Mouse (Mus musculus) ES-E14 (cell line): ENCODE measurements around the gene Dync2h1. TPM values are rescaled to one million over a fixed set of nuclear protein-coding genes. Genes with fewer than 3 reads are reported as not detected.

Source experiments
- DNase-seq: peaks from one replicate; pipeline ENCODE4 v3.0.0-alpha.2; 2013; ENCODE audit warnings: low read depth, low spot score
- H3K27ac ChIP-seq: 2 replicates; pipeline ENCODE4 v1.5.1; 2012; ENCODE audit warnings: low read depth, mild to moderate bottlenecking, low read length, moderate library complexity, mixed read lengths; ENCODE audit not compliant: poor library complexity, insufficient read depth, severe bottlenecking
- H3K36me3 ChIP-seq: 2 replicates; pipeline ENCODE4 v1.6.1; 2012; ENCODE audit warnings: mild to moderate bottlenecking, low read length, moderate library complexity, mixed read lengths; ENCODE audit not compliant: control insufficient read depth, poor library complexity, insufficient read depth, severe bottlenecking
- H3K4me1 ChIP-seq, 2 experiments: fragments of 150-350 bp in 1 of 2; sonication (generic) in 1 of 2; 2 replicates each; pipeline ENCODE4 v1.6.1; 2012; ENCODE audit warnings: low read length in 2 of 2, mild to moderate bottlenecking in 1 of 2, mixed read lengths in 1 of 2; ENCODE audit not compliant: control insufficient read depth in 2 of 2, insufficient read depth in 2 of 2, poor library complexity in 1 of 2
- H3K4me3 ChIP-seq, 2 experiments: fragments of 150-350 bp in 1 of 2; sonication (generic) in 1 of 2; 2 replicates each; pipeline ENCODE4 v1.5.1; 2012; ENCODE audit warnings: low read length in 2 of 2, low read depth in 1 of 2, mild to moderate bottlenecking in 1 of 2, mixed read lengths in 1 of 2; ENCODE audit not compliant: insufficient read depth in 1 of 2, poor library complexity in 1 of 2, severe bottlenecking in 1 of 2
- H3K9ac ChIP-seq: 2 replicates; pipeline ENCODE4 v1.6.1; 2012; ENCODE audit warnings: low read depth, mild to moderate bottlenecking, low read length, mixed read lengths; ENCODE audit not compliant: poor library complexity, insufficient read depth, severe bottlenecking
- H3K9me3 ChIP-seq: fragments of 150-350 bp; sonication (generic); 2 replicates; pipeline ENCODE4 v1.6.1; 2012; ENCODE audit warnings: low read depth, mild to moderate bottlenecking, low read length; ENCODE audit not compliant: control insufficient read depth, insufficient read depth
- CHD2 ChIP-seq: IDR thresholded peaks from 2 replicates; pipeline ENCODE4 v1.6.1; 2014; ENCODE audit warnings: mild to moderate bottlenecking, low read depth, low read length, inconsistent platforms
- HCFC1 ChIP-seq: IDR thresholded peaks from 2 replicates; pipeline ENCODE4 v1.6.1; 2012; ENCODE audit warnings: low read length, inconsistent platforms, borderline replicate concordance; ENCODE audit not compliant: insufficient read depth
- MAFK ChIP-seq: IDR thresholded peaks from 2 replicates; pipeline ENCODE4 v1.6.1; 2014; ENCODE audit warnings: mild to moderate bottlenecking, low read depth, low read length, inconsistent platforms; ENCODE audit not compliant: insufficient read depth
- ZC3H11A ChIP-seq: IDR thresholded peaks from 2 replicates; pipeline ENCODE4 v1.6.1; 2012; ENCODE audit warnings: low read depth, mild to moderate bottlenecking, inconsistent platforms, low read length, borderline replicate concordance
- ZNF384 ChIP-seq: IDR thresholded peaks from 2 replicates; pipeline ENCODE4 v1.6.1; 2012; ENCODE audit warnings: low read depth, low read length, inconsistent platforms
- in situ Hi-C, 2 experiments: fragments of 600-800 bp; cut with MboI; formaldehyde crosslinking; loops; one replicate each; pipeline ENCODE4 v1.15.1; 2025; ENCODE audit warnings: low sequenced_read_pairs in 2 of 2, inconsistent platforms in 1 of 2; ENCODE audit not compliant: unreplicated experiment in 2 of 2
- total RNA-seq: library from RNA; depleted of rRNA; stranded (reverse); fragments of 300-350 nt; gene quantifications from 2 replicates; pipeline ENCODE4 v1.2.3, GENCODE M21; 2012

Gene Dync2h1
- total RNA-seq, 1 experiment = 7.0 TPM

DNA sequence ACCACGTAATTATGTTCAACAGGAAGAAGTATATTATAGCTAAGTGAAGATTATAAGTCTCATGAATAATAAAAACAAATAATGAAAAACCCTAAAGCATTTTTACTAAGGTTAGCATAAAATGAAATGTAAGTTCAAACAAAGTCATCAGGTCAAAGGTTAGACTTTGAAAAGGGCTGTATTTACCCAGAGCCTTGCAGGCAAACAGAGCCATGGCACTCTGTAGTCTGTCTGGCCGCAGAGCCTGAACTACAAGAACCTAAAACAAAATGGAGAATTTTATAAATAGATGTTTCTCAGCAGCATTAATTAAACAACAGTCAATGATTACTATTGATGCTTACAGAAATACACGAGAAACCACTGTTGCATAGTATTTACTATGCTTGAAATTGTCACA, 174.5 kb downstream of the Dync2h1 start:
- no peaks in the 10 kb centered on the region for H3K9me3 ChIP-seq
- no peak overlapping the region for H3K27ac ChIP-seq
- TF ChIP-seq ZC3H11A (no peak), ZNF384 (no peak), MAFK (no peak), HCFC1 (no peak), CHD2 (no peak)
- H3K9ac ChIP-seq = no peak overlapping the region
- H3K4me1 ChIP-seq = no peaks in the 10 kb centered on the region
- DNase-seq = no peak
- H3K4me3 ChIP-seq = no peak overlapping the region
- no peaks in the 10 kb centered on the region for H3K36me3 ChIP-seq
- in situ Hi-C loops = no loop called here

DNA sequence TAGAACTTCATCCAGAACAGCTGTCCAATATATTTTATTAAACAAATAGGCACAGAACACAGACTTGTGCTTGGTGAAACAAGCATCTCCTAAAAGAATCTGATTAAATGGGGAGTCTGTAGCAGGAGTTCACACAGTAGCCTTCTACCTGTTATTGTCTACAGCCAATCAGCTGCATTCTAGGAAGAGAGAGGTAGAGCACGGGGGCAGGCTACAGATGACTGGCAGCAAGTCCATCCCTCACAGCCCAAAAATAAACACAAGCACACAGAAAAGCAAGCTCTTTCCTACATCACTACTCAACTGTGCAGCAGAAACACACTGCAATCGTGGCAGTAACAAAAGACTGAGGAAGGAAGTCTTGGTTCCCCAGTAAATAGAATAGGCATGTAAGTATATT, 189.4 kb downstream of the Dync2h1 start:
- TF ChIP-seq HCFC1 (no peak), ZNF384 (no peak), MAFK (no peak), CHD2 (no peak), ZC3H11A (no peak)
- no peak overlapping the region for H3K9ac ChIP-seq
- in situ Hi-C loops = no loop called here
- H3K9me3 ChIP-seq = no peaks in the 10 kb centered on the region
- no peak overlapping the region for H3K4me3 ChIP-seq
- H3K27ac ChIP-seq = no peak overlapping the region
- no peak for DNase-seq
- no peaks in the 10 kb centered on the region for H3K4me1 ChIP-seq
- no peaks in the 10 kb centered on the region for H3K36me3 ChIP-seq

DNA sequence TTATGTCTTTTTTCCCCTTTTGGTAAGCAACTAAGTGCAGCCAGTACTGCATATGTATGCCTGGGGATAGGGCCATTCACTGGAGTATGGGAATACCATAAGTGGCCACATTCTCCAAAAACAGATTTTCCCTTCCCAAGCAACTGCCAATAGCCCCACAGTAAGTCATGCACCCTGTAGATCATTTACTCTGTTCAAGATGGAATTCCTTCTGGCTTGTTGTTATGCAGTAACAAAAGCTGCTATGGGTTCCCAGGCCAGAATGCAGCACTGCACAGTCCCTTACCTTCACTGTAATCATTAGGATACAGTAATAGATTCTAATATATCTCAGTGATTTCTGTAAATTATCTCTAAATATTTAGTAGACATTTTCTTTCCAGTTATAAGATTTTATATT, 190.0 kb downstream of the Dync2h1 start:
- Histone ChIP-seq H3K9me3 (no peaks in the 10 kb centered on the region), H3K36me3 (no peaks in the 10 kb centered on the region), H3K27ac (no peak overlapping the region), H3K4me3 (no peak overlapping the region), H3K4me1 (no peaks in the 10 kb centered on the region), H3K9ac (no peak overlapping the region)
- DNase-seq = no peak
- TF ChIP-seq MAFK (no peak), ZC3H11A (no peak), HCFC1 (no peak)
- in situ Hi-C loops = no loop called here

DNA sequence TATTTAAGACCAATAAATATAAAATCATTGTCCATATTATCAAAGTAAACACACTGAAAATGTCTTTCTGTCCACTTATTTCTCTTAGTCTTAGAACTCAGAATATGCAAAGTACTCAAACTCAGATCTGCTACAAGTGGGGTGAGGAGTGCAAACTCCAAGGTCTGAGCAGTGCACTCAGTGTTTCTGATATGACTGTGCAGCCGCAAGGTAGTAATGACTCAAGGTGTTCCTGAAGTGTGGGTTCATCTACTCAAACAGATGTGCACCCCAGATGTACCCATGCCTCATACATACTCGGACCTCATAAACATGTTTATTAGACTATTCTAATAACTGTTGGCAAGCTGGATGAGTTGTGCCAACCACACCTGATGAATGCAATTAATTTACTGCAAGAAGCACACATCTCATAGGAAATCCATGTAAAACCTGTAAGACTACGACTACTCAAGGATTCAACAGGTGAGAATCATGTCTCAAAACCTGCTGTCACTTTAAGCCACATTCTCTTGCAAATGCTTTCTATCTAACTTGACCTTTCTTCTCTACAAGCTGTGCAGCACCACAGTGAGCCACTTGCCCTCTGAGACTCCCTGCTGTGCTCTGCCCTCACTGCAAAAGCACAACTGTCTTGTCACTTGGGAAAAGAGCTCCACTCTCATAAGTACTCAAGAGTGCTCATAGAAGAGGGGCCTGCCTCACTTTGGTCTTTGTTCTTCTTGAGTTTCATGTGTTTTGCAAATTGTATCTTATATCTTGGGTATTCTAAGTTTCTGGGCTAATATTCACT, 195.2 kb downstream of the Dync2h1 start:
- no peaks in the 10 kb centered on the region for H3K36me3 ChIP-seq
- H3K9ac ChIP-seq = no peak overlapping the region
- TF ChIP-seq MAFK (no peak), ZNF384 (no peak), HCFC1 (no peak), ZC3H11A (no peak), CHD2 (no peak)
- no peak overlapping the region for H3K27ac ChIP-seq
- in situ Hi-C loops = no loop called here
- H3K9me3 ChIP-seq = no peaks in the 10 kb centered on the region
- 0 out of 4 replicates have a peak, but pooled peaks cover 0 to 2% of the 10 kb centered on the region in 2 experiments for H3K4me1 ChIP-seq
- DNase-seq = peak; percentile 26
- H3K4me3 ChIP-seq = no peak overlapping the region

DNA sequence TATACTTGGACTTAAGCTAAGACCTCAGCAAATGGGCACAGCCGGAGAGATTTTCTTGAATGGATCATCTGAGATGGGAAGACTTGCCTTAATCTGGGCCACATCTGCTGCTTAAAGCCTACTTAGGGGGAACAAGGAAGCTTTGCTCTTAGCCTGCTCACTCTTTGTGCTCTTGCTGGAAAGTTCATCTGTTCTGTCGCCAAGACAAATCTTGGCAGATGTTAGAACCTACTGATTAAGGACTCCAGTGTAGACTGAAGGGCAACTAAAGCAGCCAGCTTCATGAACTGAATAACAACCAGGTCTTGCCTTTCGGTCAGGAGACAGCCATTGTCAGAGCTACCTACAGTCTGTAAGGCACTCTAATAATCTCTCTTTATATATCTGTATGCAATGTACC, 198.1 kb downstream of the Dync2h1 start:
- TF ChIP-seq ZNF384 (no peak), CHD2 (no peak), HCFC1 (no peak), ZC3H11A (no peak), MAFK (no peak)
- in situ Hi-C loops = no loop called here
- no peak overlapping the region for H3K27ac ChIP-seq
- no peaks in the 10 kb centered on the region; the same call in 1 of the 2 replicates for H3K36me3 ChIP-seq
- H3K9me3 ChIP-seq = no peaks in the 10 kb centered on the region
- H3K4me3 ChIP-seq = no peak overlapping the region
- H3K9ac ChIP-seq = no peak overlapping the region
- no peak for DNase-seq
- 0 out of 4 replicates have a peak, but pooled peaks cover 0 to 2% of the 10 kb centered on the region in 2 experiments for H3K4me1 ChIP-seq
